Mouse (Mus musculus): ENCODE measurements around the gene Gm13271.
"Not testable (repeated sequence)": the region's sequence is repeated elsewhere in the genome, so short reads cannot be mapped to it uniquely, and the experiment has no call there.

Gm13271 gene

DNA sequence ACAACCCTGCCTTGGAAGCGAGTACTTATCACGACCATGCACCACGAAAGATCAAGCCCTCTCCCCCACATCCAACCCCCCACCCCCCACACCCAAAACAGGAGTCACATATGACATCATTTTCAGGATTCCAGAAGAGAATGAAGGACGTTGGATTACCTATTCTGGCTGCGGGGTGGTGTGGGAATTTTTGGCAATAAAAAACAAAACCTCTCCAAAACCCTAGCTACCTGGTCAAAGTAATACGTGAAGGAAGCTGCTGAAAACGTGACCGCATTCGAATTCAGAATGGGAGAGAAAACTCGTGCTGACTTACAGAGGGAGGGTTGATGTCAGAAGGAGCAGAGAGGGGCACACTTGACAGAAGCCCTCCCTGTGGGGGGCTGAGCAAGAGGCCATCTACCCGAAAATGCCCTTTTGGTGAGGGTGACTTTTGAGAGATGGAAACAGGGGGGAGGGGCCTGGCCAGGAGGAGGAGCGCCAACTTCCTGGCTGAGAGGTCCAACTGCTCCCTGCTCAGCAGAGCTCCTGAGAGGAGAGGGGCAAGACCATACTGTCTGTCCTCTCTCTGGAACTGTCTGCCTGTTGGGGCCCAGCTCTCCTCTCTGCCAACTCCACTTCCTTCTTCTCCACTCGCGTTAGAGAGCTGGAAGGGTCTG, 5.1 kb downstream of the Gm13271 start, which contains the start of gene Gm13283:
Gene Gm13283, plus strand, starts transcription at position 510 of the 659 bp plus-strand sequence.
- not testable (repeated sequence) for DNase-seq (ENCODE audit: extremely low spot score, low read depth, low spot score)

DNA sequence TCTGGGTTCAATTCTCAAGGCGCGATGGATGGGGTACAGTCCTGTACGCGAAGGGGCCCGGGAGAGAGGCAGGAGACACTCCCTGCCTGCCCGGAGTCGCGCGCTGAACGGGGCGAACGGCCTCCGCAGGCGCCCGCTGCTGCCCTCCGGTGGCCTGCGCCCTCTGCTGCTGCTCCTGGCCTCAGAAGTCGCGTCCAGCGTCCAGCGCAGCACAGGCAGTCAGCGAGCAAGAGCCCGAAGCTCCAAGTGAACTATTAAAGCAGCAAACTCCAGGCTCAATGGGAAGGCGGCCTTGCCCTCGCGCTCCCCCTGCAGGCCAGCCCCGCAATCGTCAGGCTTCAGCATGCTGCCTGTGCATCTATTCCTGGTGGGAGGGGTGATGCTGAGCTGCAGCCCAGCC, 5.8 kb downstream of the Gm13271 start:
- not testable (repeated sequence) for DNase-seq (ENCODE audit: extremely low spot score, low read depth, low spot score)

DNA sequence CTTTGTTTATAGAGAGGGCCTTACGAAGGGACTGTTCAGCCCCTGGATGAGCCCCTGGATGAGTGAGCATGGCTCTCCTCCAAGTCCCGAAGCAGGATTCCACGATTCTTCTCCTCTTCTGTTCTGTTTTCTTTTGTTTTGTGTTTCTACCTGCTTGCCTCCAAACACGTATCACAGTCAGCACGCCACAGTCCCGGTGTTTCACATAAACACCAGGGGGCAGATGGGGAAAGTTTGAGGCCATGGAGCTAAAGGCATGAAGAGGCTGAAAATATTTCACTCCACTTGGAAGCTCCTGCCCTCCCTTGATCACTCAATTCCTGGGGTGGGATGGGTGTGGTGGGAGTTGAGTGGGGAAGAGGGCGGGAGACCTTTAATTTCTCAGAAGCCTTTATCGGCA, 7.1 kb downstream of the Gm13271 start:
- not testable (repeated sequence) for DNase-seq (ENCODE audit: extremely low spot score, low read depth, low spot score)

DNA sequence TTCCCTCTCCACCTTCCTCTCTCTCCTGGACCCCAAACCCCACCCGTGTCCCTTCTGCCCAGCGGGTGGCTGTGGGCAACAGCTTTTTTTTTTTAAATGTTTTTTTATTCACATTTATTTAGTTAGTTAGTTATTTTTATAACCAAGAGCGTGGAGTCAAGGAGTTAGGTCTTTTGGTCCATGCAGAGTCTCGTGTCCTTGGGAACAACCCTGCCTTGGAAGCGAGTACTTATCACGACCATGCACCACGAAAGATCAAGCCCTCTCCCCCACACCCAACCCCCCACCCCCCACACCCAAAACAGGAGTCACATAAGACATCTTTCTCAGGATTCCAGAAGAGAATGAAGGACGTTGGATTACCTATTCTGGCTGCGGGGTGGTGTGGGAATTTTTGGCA, 7.7 kb downstream of the Gm13271 start:
- DNase-seq (ENCODE audit: extremely low spot score, low read depth, low spot score): not testable (repeated sequence)

DNA sequence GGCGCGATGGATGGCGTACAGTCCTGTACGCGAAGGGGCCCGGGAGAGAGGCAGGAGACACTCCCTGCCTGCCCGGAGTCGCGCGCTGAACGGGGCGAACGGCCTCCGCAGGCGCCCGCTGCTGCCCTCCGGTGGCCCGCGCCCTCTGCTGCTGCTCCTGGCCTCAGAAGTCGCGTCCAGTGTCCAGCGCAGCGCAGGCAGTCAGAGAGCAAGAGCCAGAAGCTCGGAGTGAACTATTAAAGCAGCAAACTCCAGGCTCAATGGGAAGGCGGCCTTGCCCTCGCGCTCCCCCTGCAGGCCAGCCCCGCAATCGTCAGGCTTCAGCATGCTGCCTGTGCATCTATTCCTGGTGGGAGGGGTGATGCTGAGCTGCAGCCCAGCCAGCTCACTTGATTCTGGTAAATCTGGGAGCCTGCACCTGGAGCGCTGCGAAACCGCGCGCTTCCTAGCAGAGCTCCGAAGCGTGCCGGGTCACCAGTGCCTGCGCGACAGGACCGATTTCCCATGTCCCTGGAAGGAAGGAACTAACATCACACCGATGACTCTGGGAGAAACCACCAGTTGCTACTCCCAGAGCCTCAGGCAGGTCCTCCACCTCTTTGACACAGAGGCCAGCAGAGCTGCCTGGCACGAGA, 8.8 kb downstream of the Gm13271 start:
- not testable (repeated sequence) for DNase-seq (ENCODE audit: extremely low spot score, low read depth, low spot score)

DNA sequence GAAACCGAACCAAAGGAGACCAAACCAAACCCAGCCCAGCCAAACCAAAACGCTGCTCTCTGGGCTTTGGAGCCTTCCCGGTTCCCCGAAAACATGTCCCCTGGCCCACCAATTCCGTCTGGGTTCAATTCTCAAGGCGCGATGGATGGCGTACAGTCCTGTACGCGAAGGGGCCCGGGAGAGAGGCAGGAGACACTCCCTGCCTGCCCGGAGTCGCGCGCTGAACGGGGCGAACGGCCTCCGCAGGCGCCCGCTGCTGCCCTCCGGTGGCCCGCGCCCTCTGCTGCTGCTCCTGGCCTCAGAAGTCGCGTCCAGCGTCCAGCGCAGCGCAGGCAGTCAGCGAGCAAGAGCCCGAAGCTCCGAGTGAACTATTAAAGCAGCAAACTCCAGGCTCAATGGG, 18.9 kb downstream of the Gm13271 start, which contains the start of gene Gm13290:
Gene Gm13290, plus strand, starts transcription at position 301 of the 400 bp plus-strand sequence.
- not testable (repeated sequence) for DNase-seq (ENCODE audit: extremely low spot score, low read depth, low spot score)

DNA sequence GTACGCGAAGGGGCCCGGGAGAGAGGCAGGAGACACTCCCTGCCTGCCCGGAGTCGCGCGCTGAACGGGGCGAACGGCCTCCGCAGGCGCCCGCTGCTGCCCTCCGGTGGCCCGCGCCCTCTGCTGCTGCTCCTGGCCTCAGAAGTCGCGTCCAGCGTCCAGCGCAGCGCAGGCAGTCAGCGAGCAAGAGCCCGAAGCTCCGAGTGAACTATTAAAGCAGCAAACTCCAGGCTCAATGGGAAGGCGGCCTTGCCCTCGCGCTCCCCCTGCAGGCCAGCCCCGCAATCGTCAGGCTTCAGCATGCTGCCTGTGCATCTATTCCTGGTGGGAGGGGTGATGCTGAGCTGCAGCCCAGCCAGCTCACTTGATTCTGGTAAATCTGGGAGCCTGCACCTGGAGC, 22.0 kb downstream of the Gm13271 start, which contains the start of gene Gm13289:
Gene Gm13289, plus strand, starts transcription at position 301 of the 400 bp plus-strand sequence.
- not testable (repeated sequence) for DNase-seq (ENCODE audit: extremely low spot score, low read depth, low spot score)

DNA sequence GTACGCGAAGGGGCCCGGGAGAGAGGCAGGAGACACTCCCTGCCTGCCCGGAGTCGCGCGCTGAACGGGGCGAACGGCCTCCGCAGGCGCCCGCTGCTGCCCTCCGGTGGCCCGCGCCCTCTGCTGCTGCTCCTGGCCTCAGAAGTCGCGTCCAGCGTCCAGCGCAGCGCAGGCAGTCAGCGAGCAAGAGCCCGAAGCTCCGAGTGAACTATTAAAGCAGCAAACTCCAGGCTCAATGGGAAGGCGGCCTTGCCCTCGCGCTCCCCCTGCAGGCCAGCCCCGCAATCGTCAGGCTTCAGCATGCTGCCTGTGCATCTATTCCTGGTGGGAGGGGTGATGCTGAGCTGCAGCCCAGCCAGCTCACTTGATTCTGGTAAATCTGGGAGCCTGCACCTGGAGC, 24.9 kb downstream of the Gm13271 start, which contains the start of gene Gm13272:
Gene Gm13272, plus strand, starts transcription at position 301 of the 400 bp plus-strand sequence.
- not testable (repeated sequence) for DNase-seq (ENCODE audit: extremely low spot score, low read depth, low spot score)

DNA sequence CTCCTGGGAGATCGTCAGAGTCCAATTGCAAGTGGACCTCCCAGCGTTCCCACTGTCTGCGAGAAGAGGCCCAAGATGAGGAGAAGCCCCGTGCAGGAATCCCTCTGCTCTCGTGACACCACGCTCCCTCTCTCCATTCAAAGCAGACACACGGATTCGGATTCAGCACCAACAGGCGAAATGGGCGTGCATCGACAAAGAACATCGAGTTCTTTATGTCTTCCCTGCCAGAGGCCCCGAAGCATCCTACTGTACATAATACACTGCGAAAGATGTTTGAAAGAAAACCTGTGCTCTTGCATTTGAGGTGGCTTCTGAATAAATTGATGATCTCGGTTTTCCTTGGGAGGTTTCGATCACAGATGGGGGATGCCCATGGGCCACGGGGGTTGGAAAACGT, 25.7 kb downstream of the Gm13271 start:
- DNase-seq (ENCODE audit: extremely low spot score, low read depth, low spot score): not testable (repeated sequence)

DNA sequence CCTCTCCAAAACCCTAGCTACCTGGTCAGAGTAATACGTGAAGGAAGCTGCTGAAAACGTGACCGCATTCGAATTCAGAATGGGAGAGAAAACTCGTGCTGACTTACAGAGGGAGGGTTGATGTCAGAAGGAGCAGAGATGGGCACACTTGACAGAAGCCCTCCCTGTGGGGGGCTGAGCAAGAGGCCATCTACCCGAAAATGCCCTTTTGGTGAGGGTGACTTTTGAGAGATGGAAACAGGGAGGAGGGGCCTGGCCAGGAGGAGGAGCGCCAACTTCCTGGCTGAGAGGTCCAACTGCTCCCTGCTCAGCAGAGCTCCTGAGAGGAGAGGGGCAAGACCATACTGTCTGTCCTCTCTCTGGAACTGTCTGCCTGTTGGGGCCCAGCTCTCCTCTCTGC, 27.2 kb downstream of the Gm13271 start, which contains the start of gene Ifnz:
Gene Ifnz, plus strand, starts transcription at position 301 of the 400 bp plus-strand sequence.
- not testable (repeated sequence) for DNase-seq (ENCODE audit: extremely low spot score, low read depth, low spot score)

DNA sequence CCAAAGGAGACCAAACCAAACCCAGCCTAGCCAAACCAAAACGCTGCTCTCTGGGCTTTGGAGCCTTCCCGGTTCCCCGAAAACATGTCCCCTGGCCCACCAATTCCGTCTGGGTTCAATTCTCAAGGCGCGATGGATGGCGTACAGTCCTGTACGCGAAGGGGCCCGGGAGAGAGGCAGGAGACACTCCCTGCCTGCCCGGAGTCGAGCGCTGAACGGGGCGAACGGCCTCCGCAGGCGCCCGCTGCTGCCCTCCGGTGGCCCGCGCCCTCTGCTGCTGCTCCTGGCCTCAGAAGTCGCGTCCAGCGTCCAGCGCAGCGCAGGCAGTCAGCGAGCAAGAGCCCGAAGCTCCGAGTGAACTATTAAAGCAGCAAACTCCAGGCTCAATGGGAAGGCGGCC, 27.7 kb downstream of the Gm13271 start:
- not testable (repeated sequence) for DNase-seq (ENCODE audit: extremely low spot score, low read depth, low spot score)

DNA sequence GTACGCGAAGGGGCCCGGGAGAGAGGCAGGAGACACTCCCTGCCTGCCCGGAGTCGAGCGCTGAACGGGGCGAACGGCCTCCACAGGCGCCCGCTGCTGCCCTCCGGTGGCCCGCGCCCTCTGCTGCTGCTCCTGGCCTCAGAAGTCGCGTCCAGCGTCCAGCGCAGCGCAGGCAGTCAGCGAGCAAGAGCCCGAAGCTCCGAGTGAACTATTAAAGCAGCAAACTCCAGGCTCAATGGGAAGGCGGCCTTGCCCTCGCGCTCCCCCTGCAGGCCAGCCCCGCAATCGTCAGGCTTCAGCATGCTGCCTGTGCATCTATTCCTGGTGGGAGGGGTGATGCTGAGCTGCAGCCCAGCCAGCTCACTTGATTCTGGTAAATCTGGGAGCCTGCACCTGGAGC, 30.7 kb downstream of the Gm13271 start, which contains the start of gene Gm13276:
Gene Gm13276, plus strand, starts transcription at position 301 of the 400 bp plus-strand sequence.
- not testable (repeated sequence) for DNase-seq (ENCODE audit: extremely low spot score, low read depth, low spot score)

DNA sequence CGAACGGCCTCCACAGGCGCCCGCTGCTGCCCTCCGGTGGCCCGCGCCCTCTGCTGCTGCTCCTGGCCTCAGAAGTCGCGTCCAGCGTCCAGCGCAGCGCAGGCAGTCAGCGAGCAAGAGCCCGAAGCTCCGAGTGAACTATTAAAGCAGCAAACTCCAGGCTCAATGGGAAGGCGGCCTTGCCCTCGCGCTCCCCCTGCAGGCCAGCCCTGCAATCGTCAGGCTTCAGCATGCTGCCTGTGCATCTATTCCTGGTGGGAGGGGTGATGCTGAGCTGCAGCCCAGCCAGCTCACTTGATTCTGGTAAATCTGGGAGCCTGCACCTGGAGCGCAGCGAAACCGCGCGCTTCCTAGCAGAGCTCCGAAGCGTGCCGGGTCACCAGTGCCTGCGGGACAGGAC, 33.7 kb downstream of the Gm13271 start, which contains the start of gene Gm13277:
Gene Gm13277, plus strand, starts transcription at position 231 of the 400 bp plus-strand sequence.
- not testable (repeated sequence) for DNase-seq (ENCODE audit: extremely low spot score, low read depth, low spot score)

DNA sequence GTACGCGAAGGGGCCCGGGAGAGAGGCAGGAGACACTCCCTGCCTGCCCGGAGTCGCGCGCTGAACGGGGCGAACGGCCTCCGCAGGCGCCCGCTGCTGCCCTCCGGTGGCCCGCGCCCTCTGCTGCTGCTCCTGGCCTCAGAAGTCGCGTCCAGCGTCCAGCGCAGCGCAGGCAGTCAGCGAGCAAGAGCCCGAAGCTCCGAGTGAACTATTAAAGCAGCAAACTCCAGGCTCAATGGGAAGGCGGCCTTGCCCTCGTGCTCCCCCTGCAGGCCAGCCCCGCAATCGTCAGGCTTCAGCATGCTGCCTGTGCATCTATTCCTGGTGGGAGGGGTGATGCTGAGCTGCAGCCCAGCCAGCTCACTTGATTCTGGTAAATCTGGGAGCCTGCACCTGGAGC, 36.6 kb downstream of the Gm13271 start, which contains the start of gene Gm13278:
Gene Gm13278, plus strand, starts transcription at position 301 of the 400 bp plus-strand sequence.
- not testable (repeated sequence) for DNase-seq (ENCODE audit: extremely low spot score, low read depth, low spot score)

DNA sequence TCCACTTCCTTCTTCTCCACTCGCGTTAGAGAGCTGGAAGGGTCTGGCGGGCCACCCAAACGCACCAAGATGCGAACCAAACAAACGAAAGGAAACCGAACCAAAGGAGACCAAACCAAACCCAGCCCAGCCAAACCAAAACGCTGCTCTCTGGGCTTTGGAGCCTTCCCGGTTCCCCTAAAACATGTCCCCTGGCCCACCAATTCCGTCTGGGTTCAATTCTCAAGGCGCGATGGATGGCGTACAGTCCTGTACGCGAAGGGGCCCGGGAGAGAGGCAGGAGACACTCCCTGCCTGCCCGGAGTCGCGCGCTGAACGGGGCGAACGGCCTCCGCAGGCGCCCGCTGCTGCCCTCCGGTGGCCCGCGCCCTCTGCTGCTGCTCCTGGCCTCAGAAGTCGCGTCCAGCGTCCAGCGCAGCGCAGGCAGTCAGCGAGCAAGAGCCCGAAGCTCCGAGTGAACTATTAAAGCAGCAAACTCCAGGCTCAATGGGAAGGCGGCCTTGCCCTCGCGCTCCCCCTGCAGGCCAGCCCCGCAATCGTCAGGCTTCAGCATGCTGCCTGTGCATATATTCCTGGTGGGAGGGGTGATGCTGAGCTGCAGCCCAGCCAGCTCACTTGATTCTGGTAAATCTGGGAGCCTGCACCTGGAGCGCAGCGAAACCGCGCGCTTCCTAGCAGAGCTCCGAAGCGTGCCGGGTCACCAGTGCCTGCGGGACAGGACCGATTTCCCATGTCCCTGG, 39.4 kb downstream of the Gm13271 start, which contains the start of gene Gm13275:
Gene Gm13275, plus strand, starts transcription at position 552 of the 740 bp plus-strand sequence.
- not testable (repeated sequence) for DNase-seq (ENCODE audit: extremely low spot score, low read depth, low spot score)

DNA sequence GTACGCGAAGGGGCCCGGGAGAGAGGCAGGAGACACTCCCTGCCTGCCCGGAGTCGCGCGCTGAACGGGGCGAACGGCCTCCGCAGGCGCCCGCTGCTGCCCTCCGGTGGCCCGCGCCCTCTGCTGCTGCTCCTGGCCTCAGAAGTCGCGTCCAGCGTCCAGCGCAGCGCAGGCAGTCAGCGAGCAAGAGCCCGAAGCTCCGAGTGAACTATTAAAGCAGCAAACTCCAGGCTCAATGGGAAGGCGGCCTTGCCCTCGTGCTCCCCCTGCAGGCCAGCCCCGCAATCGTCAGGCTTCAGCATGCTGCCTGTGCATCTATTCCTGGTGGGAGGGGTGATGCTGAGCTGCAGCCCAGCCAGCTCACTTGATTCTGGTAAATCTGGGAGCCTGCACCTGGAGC, 42.4 kb downstream of the Gm13271 start, which contains the start of gene Gm13279:
Gene Gm13279, plus strand, starts transcription at position 301 of the 400 bp plus-strand sequence.
- DNase-seq (ENCODE audit: extremely low spot score, low read depth, low spot score): not testable (repeated sequence)

DNA sequence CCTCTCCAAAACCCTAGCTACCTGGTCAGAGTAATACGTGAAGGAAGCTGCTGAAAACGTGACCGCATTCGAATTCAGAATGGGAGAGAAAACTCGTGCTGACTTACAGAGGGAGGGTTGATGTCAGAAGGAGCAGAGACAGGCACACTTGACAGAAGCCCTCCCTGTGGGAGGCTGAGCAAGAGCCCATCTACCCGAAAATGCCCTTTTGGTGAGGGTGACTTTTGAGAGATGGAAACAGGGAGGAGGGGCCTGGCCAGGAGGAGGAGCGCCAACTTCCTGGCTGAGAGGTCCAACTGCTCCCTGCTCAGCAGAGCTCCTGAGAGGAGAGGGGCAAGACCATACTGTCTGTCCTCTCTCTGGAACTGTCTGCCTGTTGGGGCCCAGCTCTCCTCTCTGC, 44.7 kb downstream of the Gm13271 start, which contains the start of gene Gm13285:
Gene Gm13285, plus strand, starts transcription at position 301 of the 400 bp plus-strand sequence.
- not testable (repeated sequence) for DNase-seq (ENCODE audit: extremely low spot score, low read depth, low spot score)

DNA sequence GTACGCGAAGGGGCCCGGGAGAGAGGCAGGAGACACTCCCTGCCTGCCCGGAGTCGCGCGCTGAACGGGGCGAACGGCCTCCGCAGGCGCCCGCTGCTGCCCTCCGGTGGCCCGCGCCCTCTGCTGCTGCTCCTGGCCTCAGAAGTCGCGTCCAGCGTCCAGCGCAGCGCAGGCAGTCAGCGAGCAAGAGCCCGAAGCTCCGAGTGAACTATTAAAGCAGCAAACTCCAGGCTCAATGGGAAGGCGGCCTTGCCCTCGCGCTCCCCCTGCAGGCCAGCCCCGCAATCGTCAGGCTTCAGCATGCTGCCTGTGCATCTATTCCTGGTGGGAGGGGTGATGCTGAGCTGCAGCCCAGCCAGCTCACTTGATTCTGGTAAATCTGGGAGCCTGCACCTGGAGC, 48.3 kb downstream of the Gm13271 start, which contains the start of gene Gm13287:
Gene Gm13287, plus strand, starts transcription at position 301 of the 400 bp plus-strand sequence.
- not testable (repeated sequence) for DNase-seq (ENCODE audit: extremely low spot score, low read depth, low spot score)

Measured in hindlimb bud, embryonic 11.5 days (tissue).